Mouse (Mus musculus) urinary bladder, postnatal 4 days (tissue): ENCODE results near the gene Arl4c.
A peak's percentile ranks its signal among the peaks of the same experiment; 100 is the strongest.

ENCODE experiments used
- DNase-seq, 2 experiments: peaks; one replicate each; pipeline ENCODE4 v3.0.0; 2021 to 2022; ENCODE audit warnings: low spot score in 2 of 2

Gene Arl4c

DNA sequence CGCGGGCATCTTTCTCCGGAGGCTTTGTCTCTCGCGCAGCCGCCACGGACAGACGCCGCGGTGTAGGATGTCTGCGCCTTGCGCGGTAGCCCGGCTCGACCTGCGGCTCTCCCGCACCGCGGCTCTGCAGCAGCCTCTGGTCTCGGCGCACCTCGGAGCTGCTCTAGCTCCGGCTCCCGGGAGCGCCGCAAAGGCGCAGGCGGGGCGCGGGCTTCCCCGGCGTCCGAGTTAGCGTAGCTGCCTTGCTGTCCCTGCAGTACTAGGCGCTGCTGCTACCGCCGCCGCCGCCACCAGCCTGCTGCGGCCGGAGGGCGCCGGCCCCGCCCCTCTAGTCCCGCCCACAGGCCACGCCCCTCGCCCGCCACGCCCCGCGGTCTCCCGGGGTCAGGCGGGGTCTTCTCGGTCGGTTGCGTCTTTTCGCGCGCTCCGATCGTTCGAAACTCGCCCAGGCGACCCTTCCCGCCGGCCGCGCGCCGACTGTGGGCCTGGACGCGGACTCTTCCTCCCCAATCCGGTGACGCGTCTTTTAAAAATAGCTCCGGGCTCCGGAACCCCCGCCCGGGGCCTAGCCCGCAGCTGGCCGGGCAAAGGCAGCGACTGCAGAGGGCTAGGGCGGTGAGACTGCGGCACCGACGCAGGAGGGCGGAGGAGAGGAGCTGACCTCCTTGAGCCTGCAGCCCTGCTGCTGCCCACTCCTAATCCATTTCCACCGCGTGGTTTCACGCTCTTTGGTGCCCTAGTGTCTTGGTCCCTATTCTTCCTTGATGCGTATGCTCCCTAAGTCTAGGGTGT is at the start of gene Arl4c:
Arl4c (minus strand) TSS at position 352 of the 792 bp plus-strand sequence.
- peak; percentile 79 to 83 for DNase-seq

- DNase-seq, result no peak
Measured at GRCm38 (mm10) chr1:88751332-88751731, 49.3 kb upstream of the Arl4c start.

DNA sequence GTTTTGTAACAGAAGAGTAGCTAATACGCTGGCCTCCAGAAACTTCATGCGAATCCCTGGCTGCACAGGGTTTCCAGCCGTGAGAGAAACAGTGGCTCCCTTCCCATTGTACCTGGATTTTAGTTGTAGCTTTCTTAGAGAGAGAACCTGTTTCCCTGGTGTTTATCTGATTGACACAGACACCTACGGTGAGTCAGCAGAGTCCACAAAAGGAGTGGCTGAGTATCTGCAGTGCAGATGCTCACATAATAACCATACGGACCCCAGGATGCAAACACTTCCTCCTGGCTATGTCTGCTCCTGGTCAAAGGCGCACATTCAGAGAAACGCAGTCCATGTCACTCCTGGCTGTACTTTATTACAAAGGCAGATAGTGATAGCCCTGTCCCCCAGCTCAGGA is 48.6 kb upstream of the Arl4c start:
- no peak for DNase-seq

DNA sequence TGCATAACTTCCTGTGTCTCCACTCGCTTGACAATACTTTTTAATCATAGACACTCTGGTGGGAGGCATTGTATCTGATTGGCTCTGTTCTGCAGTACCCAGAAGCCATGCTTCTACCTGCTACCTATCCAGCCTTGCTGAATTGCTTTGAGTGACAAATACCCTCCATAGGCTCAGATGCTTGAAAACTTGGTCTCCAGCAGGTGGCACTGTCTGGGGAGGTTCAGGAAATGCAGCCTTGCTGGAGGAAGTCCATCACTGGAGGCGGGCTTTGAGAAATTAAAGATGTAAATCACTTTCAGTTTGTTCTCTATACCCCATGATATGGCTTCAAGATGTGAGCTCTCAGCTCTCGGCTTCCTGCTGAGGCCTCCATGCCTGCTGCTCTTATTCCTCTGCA is 48.1 kb upstream of the Arl4c start:
- no peak for DNase-seq

GRCm38 (mm10) chr1:88749106-88749505 is 47.1 kb upstream of the Arl4c start:
- no peak for DNase-seq

- peak; percentile 64 to 68 for DNase-seq
Measured at GRCm38 (mm10) chr1:88745256-88745655, 43.2 kb upstream of the Arl4c start.

DNA sequence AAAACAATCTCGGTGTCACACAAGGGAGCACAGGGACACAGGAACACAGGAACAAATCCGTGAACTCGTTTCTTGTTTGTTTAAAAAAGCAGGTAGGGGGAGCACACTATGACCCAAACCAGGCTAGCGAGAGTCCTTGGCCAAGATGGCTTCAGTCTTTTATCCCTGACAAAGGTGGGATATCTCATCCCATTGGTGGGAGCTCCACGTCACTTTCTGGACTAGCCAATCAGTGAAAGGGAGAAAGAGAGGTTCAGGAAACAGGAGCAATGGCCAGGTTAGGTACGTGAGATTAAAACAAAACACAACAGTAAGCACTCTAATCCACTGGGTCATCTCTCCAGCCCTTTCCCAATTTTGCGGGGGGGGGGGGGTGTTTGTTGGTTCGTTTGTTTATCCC is 42.2 kb upstream of the Arl4c start:
- DNase-seq, result no peak

- no peak for DNase-seq
Measured at GRCm38 (mm10) chr1:88742372-88742771, 40.4 kb upstream of the Arl4c start.

- DNase-seq, result no peak
Measured at GRCm38 (mm10) chr1:88739546-88739945, 37.5 kb upstream of the Arl4c start.

DNA sequence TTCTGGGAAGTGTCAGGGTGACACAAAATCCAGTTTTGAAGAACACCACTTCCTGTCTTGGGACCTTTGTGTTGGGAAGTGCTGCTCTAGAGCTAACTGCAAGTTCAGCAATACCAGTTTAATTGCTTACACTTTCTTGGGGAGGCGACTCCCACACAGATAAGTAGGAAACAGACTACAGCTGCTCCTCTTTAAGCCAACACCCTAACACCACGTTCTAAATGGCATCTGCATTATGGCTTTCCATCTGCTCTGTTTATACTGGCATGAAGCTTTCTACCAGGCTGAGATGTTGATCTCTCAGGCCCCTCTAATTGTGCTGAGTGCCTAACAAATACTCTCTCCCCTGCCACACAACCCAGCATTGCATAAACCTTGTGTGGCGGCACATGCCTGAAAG is 36.9 kb upstream of the Arl4c start:
- DNase-seq, result no peak

- DNase-seq, result no peak
Measured at GRCm38 (mm10) chr1:88729496-88729895, 27.5 kb upstream of the Arl4c start.

DNA sequence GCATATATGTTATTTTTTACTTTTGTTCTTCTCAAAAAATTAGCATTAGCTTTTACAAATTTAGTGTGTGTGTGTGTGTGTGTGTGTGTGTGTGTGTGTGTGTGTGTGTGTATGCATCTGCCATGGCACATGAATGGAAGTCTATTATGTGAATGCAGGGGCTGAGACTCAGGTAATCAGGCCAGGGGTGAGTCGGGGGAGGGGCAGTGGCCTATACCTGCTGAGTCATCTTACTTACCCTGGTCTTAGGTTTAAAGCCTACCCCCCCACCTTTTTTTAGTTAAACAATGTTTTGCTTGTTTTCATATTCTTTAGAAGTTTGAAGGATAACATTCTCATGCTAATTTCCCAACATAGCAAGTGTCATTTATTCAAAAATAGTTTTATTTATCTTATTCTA is 25.3 kb upstream of the Arl4c start:
- no peak for DNase-seq

DNA sequence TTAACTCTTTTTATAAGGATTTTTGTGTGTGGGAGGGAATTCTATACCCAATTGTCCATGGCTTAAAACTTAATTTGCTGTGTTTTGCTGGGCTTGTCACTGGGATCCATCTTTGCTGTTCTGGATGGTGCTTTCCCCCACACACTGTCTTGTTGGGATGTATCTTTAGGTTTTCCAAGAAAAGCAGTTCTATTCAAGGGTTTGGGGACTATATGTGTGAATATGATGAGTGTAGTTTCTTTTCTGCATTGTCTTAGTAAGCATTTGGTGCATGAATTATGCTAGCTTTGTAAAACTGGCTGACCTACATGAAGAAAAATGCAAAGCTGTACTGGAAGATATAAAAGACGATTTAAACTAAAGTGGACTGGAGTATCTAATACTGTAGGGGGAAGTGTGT is 23.7 kb upstream of the Arl4c start:
- DNase-seq, result no peak

- no peak for DNase-seq
Measured at GRCm38 (mm10) chr1:88720626-88721229, 18.7 kb upstream of the Arl4c start.

DNA sequence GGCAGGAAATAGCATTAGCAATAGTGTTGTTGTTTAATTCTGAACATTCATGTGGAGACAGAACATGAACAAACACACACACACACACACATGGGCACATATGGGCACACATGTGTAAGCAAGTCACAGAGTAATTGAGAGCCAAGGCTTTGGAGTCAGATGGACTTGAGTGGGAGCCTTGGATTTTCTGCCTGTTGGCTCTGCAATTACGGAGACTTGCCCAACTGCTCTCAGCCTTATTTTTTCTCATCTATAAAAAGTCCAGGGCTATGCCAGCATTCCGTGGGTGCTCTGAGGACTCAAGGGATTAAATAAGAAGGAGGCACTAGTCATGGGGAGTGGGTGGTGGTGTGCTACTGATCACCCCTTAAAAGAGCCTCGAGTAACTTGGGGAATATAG is 16.5 kb upstream of the Arl4c start:
- DNase-seq, result no peak

DNA sequence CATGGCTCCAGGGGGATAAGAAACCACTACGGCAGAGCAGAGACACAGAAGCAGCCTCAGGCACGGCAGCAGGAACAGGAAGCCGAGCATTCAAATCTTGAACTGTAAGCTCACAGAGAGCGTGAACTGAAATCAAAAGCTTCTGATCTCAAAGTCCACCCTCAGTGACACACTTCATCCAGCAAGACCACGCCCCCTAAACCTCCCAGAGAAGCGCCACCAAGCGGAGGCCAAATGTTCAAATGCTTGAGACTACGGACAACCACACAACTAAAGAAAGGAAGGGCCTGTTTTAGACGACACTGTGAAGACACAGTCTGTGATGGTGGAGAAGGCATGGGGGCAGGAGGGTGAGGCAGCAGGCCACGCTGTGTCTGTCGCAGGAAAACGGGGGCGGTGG is 15.7 kb upstream of the Arl4c start:
- no peak for DNase-seq

DNA sequence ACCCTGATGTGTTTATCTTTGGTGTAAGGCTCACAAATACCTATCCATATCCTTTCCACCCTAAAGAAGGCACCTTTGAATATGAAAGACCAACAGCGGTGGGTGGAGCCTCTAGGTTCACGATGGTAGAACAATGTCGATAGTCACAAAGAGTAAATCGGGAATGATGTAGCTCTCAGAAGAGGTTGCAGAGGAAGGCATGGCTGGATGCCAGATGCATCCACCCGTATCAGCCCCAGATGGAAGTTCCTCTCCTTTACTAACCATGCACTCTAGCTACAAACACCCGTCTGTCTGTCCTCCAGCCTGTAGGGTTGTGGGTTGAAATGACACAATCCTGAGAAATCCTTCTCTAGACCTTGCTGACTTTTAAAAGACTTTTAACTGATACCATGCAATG is 10.0 kb upstream of the Arl4c start:
- no peak for DNase-seq

DNA sequence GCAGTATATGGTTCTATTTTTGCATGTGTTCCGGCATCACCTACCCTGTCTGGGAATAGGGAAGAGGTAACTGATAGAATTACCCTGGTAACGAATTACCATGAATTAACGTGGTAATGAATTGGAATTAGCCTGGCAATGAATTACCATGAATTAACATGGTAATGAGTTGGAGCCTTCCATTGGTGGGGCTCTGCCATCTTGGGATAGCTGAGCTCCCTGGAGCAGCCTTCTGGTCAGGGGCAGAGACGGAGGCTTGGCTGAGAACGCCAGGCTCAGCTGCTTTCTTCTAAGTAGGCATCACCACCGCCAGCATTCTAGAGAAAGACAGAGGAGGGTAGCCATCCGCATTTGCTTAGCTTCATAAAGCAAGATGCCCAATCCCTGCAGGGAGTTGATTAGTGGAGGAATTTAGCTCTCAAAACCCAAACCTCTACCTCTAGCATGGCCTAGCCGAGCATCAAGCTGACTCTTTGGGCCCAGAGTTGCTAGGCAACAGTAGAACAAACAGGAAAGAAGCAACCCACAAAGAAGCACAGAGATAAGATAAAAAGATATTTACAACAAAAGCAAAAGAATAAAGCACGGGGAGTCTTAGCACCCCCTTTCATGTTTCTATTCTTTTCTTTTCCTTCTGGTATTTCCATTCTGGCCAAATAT is 6.8 kb upstream of the Arl4c start:
- DNase-seq, result no peak

- no peak for DNase-seq
Measured at GRCm38 (mm10) chr1:88708191-88708590, 6.2 kb upstream of the Arl4c start.

GRCm38 (mm10) chr1:88707536-88707935 is 5.5 kb upstream of the Arl4c start:
- no peak for DNase-seq

GRCm38 (mm10) chr1:88705799-88706198 is 3.8 kb upstream of the Arl4c start:
- peak; percentile 83 to 92 for DNase-seq

- no peak for DNase-seq
Measured at GRCm38 (mm10) chr1:88705050-88705449, 3.0 kb upstream of the Arl4c start.
